Mouse (Mus musculus) intestine, embryonic 14.5 days (tissue): ENCODE data around the gene Src. TPM values are rescaled to one million over a fixed set of nuclear protein-coding genes. Genes with fewer than 3 reads are reported as not detected.

Experiments
- ATAC-seq: fragments of 200-750 bp; cut with Nextera tagmentation; replicated peaks from 2 replicates; pipeline ENCODE4 v1.8.0; 2017; ENCODE audit warnings: low read depth, moderate number of reproducible peaks, moderate TSS enrichment, moderate library complexity; ENCODE audit not compliant: low FRiP score, low TSS enrichment
- DNase-seq: peaks from one replicate; pipeline ENCODE4 v3.0.0-alpha.2; 2018; ENCODE audit warnings: low spot score
- H3K27ac ChIP-seq: fragments of 300-500 bp; sonication (generic); 2 replicates; pipeline ENCODE4 v1.5.1; 2014; ENCODE audit warnings: low read depth, mild to moderate bottlenecking, control low read depth
- H3K27me3 ChIP-seq: fragments of 300-500 bp; sonication (generic); replicated peaks from 2 replicates; pipeline ENCODE4 v1.6.1; 2014; ENCODE audit warnings: low read length, control low read depth; ENCODE audit not compliant: control insufficient read depth, insufficient read depth
- H3K36me3 ChIP-seq: fragments of 300-500 bp; sonication (generic); 2 replicates; pipeline ENCODE4 v1.6.1; 2014; ENCODE audit warnings: low read length, control low read depth; ENCODE audit not compliant: control insufficient read depth, insufficient read depth
- H3K4me1 ChIP-seq: fragments of 300-500 bp; sonication (generic); replicated peaks from 2 replicates; pipeline ENCODE4 v1.6.1; 2014; ENCODE audit warnings: low read length, control low read depth, mixed read lengths; ENCODE audit not compliant: control insufficient read depth, insufficient read depth
- H3K4me2 ChIP-seq: fragments of 300-500 bp; sonication (generic); 2 replicates; pipeline ENCODE4 v1.6.1; 2014; ENCODE audit warnings: low read length
- H3K4me3 ChIP-seq: fragments of 300-500 bp; sonication (generic); 2 replicates; pipeline ENCODE4 v1.5.1; 2014; ENCODE audit warnings: low read depth, low read length, control low read depth, mixed read lengths
- H3K9ac ChIP-seq: fragments of 300-500 bp; sonication (generic); 2 replicates; pipeline ENCODE4 v1.6.1; 2014; ENCODE audit warnings: mild to moderate bottlenecking, low read length
- H3K9me3 ChIP-seq: fragments of 300-500 bp; sonication (generic); 2 replicates; pipeline ENCODE4 v1.6.1; 2016; ENCODE audit warnings: low read length, control low read depth; ENCODE audit not compliant: control insufficient read depth
- WGBS: fragments of 180-500 bp; shearing (Covaris S2); extraction: QIAGEN DNeasy Blood & Tissue Kit; methylation state at CpG from one replicate; pipeline ENCODE4 v1.1.7; 2014; 5-methylcytosine and 5-hydroxymethylcytosine counted together
- polyA plus RNA-seq: library from polyadenylated mRNA; unstranded; fragments of >200 nt; fragmentation: Nextera tagmentation; extraction: Ambion mirVana; gene quantifications from 2 replicates; pipeline ENCODE4 v1.2.1, GENCODE M21; 2014

Src gene
- polyA plus RNA-seq, 1 experiment from 2014 or later: 17.5 TPM

DNA sequence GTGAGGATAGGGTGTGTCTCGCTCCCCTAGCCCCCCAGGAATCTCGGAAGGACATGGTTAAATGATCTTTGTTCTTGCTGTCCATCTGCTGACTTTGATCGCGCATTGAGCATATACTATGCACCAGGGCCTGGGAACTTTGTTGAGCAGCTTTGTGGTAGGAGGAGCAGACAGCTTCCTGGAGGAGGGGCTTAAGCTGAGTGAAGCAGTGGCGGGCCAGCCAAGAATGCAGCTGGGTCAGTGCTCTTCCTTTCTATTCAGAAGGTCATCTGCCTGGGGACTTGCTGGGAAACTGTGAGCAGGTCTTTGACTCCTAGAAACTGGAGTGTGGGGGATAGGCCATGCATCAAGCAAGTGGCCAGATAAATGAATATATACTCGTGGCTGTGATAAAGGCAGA lies 7.9 kb downstream of the Src start:
- Histone ChIP-seq H3K9me3 (no peaks in the 10 kb centered on the region), H3K4me1 (peaks cover 53% of the 10 kb centered on the region), H3K4me2 (peak overlapping the region; percentile 69; the same call in 1 of the 2 replicates), H3K27me3 (no peaks in the 10 kb centered on the region), H3K9ac (no peak overlapping the region), H3K27ac (0 out of 2 replicates have a peak overlapping the region, but pooled peaks have one; percentile 93), H3K4me3 (no peak overlapping the region), H3K36me3 (peaks cover 23% of the 10 kb centered on the region)
- ATAC-seq: no peak
- no peak for DNase-seq
- WGBS: 80% methylated on average over 6 of the region's 6 CpGs

DNA sequence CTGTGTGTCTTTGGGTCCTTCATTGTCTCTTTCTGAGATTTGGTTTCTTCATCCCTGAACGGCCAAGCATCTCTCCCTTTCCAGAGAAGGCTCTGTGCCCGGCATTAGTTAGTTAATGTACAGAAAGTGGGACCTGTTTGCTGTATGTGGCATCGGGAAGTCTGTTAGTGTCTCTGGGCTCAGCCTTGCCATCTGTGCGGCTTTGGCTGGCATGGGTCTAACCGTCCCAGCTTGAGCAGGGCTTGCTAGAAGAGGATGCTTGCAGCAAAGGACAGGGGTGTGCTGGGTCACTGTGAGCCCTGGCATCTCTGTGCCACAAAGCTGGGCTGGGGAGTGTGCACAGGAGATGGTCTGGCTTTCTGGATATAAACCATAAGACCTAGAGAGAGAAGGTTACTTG lies 8.9 kb downstream of the Src start:
- H3K27me3 ChIP-seq: no peaks in the 10 kb centered on the region
- H3K27ac ChIP-seq: no peak overlapping the region
- H3K9ac ChIP-seq: no peak overlapping the region
- 86% methylated on average over 5 of the region's 5 CpGs for WGBS
- H3K4me3 ChIP-seq: no peak overlapping the region
- no peak overlapping the region; the same call in 1 of the 2 replicates for H3K4me2 ChIP-seq
- H3K36me3 ChIP-seq: peaks cover 31% of the 10 kb centered on the region
- ATAC-seq (no peak), DNase-seq (no peak)
- peaks cover 61% of the 10 kb centered on the region for H3K4me1 ChIP-seq
- H3K9me3 ChIP-seq: no peaks in the 10 kb centered on the region

DNA sequence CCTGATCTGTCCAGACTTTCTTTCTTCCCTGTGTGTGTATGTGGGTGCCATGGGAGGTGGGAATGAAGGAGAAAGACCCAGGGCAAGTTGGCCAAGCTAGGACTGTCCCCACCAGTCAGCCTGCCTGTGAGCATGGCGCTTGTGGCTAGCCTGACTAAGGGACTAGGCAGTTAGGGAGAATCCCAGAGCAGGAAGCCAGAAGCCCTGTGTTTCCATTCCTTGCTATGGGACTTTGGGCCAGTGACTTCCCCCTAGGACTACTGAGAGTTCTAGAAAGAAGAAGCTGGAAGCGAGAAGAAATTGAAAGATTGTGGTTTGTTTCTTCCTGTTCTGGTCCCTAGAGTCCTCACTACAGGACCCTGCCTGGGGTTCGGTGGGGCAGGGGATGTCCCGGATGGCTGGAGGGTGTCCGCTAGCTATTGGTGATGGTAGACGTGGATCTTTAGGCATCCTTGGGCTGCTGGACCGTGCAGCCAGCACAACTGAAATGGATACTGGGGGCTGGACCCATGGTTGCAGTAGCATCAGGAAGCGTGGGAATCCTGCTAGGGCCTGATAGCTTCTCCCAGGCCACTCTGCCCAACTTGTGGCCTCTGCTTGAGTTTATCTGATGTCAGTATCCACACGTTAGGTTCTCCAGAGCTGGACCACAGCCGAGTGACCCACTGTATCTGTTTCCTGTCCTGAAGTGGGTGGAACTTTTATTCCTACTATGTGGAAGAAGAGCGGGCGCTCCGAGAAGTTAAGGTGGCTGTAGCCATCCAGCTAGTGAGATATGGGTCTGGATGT lies 10.3 kb downstream of the Src start:
- Histone ChIP-seq H3K27ac (no peak overlapping the region), H3K9me3 (no peaks in the 10 kb centered on the region), H3K4me2 (no peak overlapping the region), H3K9ac (no peak overlapping the region), H3K36me3 (peaks cover 34% of the 10 kb centered on the region), H3K4me3 (no peak overlapping the region), H3K27me3 (no peaks in the 10 kb centered on the region), H3K4me1 (peaks cover 60% of the 10 kb centered on the region)
- ATAC-seq (no peak), DNase-seq (no peak)
- WGBS: 85% methylated on average over 13 of the region's 13 CpGs

DNA sequence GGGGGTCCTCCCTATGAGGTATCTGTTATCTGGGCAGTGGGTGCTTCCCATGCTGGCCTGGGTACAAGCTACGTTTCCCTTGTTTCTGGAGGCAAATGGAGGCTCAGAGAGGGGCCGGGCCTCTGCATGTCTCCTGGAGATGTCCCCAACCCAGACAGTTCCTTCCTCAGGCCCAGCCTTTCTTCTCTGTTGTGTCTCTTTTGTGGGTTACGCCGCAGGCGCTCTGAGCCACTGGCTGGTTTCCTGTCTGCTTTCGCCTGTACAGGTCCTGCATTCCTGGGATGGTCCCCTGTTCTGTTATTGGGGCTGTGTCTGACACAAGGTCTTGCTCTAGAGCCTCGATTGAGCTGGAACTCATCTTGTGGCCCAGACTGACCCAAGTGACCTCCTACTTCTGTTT lies 11.5 kb downstream of the Src start:
- Histone ChIP-seq H3K9me3 (no peaks in the 10 kb centered on the region), H3K4me1 (peaks cover 70% of the 10 kb centered on the region), H3K4me2 (no peak overlapping the region), H3K36me3 (peaks cover 34% of the 10 kb centered on the region), H3K9ac (no peak overlapping the region), H3K4me3 (no peak overlapping the region), H3K27me3 (no peaks in the 10 kb centered on the region), H3K27ac (no peak overlapping the region)
- DNase-seq (no peak), ATAC-seq (no peak)
- 79% methylated on average over 7 of the region's 7 CpGs for WGBS

DNA sequence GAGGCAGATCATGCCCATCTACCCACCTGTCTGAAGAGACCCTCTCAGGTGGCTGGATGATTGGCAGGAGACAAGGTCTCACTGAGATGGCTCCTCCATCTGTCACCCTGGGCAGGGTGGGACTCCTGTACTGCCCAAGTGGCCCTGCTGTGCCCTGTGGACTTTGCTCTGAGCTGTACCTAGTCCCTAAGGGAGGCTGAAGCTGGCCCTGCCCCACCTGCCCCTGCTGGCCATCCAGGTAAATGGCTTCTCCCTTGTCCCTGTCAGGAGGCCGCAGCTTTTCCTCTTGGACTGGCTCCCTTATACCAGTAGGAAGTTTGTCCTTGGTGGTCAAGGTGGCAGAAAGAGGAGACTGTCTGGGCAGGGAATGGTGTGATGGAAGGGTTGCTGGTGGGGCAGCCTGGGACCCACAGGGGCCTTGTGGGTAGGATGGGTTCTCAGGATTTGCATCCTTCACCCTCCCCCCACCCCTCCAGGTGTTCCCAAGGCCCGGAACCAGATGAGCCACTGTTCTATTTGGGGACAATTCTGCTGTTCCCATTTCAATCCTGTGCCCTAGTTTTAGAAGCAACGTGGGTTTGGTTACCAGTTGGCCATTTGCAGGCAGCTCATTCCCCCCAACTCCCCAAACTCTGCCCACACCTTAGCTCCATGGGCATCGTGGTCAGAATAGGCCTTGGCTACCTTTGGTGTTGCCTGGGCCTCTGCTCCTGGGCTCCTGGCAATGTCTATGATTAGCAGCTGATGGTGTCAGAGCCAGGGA lies 12.6 kb downstream of the Src start:
- no peak overlapping the region for H3K4me3 ChIP-seq
- WGBS: 73% methylated on average over 4 of the region's 4 CpGs
- no peaks in the 10 kb centered on the region for H3K9me3 ChIP-seq
- H3K4me1 ChIP-seq: peaks cover 72% of the 10 kb centered on the region
- H3K9ac ChIP-seq: no peak overlapping the region
- no peaks in the 10 kb centered on the region for H3K27me3 ChIP-seq
- peaks cover 34% of the 10 kb centered on the region for H3K36me3 ChIP-seq
- no peak for ATAC-seq
- no peak overlapping the region for H3K27ac ChIP-seq
- H3K4me2 ChIP-seq: no peak overlapping the region
- DNase-seq: no peak

DNA sequence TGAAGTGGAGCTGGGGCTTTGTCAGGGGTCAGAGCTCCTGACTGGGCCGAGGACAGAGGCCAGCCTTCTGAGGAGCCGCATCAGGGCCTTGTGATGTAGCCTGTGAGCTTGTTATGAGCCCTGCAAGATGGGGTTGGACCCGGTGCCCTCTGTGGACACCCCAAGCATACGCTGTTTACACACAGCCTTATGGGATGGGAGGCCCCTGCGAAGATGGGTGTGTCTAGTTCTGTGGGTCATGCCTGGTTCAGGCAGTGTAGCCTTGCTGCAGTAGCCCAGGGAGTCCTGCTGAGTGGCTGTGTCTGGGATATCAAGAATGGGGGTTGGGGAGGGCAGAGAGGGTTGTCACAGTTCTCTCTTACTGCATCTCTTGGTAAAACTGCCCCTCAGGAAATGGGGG lies 13.7 kb downstream of the Src start:
- H3K9ac ChIP-seq: no peak overlapping the region
- ATAC-seq (no peak), DNase-seq (no peak)
- H3K27me3 ChIP-seq: no peaks in the 10 kb centered on the region
- peaks cover 34% of the 10 kb centered on the region for H3K36me3 ChIP-seq
- H3K4me3 ChIP-seq: no peak overlapping the region
- 66% methylated on average over 5 of the region's 5 CpGs for WGBS
- H3K27ac ChIP-seq: no peak overlapping the region
- peaks cover 61% of the 10 kb centered on the region for H3K4me1 ChIP-seq
- no peak overlapping the region for H3K4me2 ChIP-seq
- no peaks in the 10 kb centered on the region for H3K9me3 ChIP-seq

DNA sequence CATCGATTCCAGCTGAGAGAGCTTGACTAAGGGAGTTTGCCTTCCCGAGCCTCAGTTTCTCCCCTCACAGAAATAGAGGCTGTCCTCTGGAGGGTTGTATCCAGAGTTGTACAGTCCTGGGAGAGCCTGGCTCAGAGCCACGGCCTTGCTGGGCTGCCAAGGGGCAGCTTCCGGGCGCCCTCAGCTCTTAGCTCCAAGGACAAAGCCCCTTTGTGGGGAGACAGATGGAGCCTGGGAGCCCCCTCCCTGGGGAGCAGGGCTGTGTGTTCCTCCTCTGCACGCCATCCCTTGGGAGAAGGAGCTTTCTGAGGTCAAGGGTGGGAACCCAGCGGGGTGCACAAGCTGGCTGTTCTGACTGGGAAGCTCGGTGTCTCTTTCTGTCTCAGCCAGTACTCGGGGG lies 14.2 kb downstream of the Src start:
- Histone ChIP-seq H3K27me3 (no peaks in the 10 kb centered on the region), H3K4me2 (no peak overlapping the region), H3K9me3 (no peaks in the 10 kb centered on the region), H3K27ac (peak overlapping the region; percentile 20), H3K9ac (no peak overlapping the region), H3K36me3 (peaks cover 35% of the 10 kb centered on the region), H3K4me1 (peaks cover 56% of the 10 kb centered on the region), H3K4me3 (no peak overlapping the region)
- ATAC-seq (no peak), DNase-seq (no peak)
- WGBS: 79% methylated on average over 9 of the region's 9 CpGs

DNA sequence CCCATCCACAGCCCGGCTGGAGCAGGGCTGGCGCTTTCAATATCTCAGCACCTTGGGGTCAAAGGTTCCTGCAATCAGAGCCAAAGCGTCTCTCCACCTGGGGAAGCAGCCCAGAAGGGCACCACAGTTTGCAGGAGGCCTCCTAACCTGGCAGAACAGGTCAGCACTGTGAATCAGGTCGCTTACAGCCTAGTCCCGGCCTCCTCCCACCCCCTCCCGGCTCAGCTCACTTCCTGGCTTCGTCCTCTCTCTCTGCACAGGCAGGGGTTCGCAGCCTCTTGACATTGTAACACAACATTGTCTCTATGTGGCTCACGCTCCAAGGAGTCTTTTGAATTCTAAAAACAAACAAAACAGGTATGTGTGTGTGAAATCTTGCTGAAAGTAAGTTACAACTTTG lies 15.8 kb downstream of the Src start:
- Histone ChIP-seq H3K36me3 (peaks cover 33% of the 10 kb centered on the region), H3K9ac (0 out of 2 replicates have a peak overlapping the region, but pooled peaks have one; percentile 7), H3K27me3 (no peaks in the 10 kb centered on the region), H3K27ac (peak overlapping the region; percentile 60), H3K4me1 (peaks cover 51% of the 10 kb centered on the region), H3K4me3 (no peak overlapping the region), H3K4me2 (no peak overlapping the region), H3K9me3 (no peaks in the 10 kb centered on the region)
- ATAC-seq (peak; percentile 63), DNase-seq (peak; percentile 58)
- WGBS: 37% methylated on average over 9 of the region's 9 CpGs
